Mouse (Mus musculus): ENCODE data around the gene Mettl21a. TPM values are rescaled to one million over a fixed set of nuclear protein-coding genes. Genes with fewer than 3 reads are reported as not detected.
"Not testable (repeated sequence)": the region's sequence is repeated elsewhere in the genome, so short reads cannot be mapped to it uniquely, and the experiment has no call there.

Gene Mettl21a
- total RNA-seq, 2 experiments from 2014 or later, result 8.0 to 8.4 TPM

- no peak for DNase-seq (ENCODE audit: low spot score)
These were observed 966 bp downstream of the Mettl21a start for GRCm38 (mm10) chr1:64616076-64616475.

GRCm38 (mm10) chr1:64615531-64615991 is 1.5 kb downstream of the Mettl21a start:
- intact Hi-C loops (cut with DNase I), result loop anchor here (5.0 to 10.0 kb wide), 4 partner anchors 83 to 397 kb away; partner anchors contain the start of gene Creb1
- no peak for DNase-seq (ENCODE audit: low spot score)

More at GRCm38 (mm10) chr1:64616076-64616475, 966 bp downstream of the Mettl21a start:
- intact Hi-C loops (cut with DNase I), result loop anchor here (5.0 to 10.0 kb wide), 4 partner anchors 84 to 396 kb away; partner anchors contain the start of gene Creb1

GRCm38 (mm10) chr1:64614801-64615345 is 2.2 kb downstream of the Mettl21a start:
- no peak for DNase-seq (ENCODE audit: low spot score)
- intact Hi-C loops (cut with DNase I), result loop anchor here (5.0 to 10.0 kb wide), 4 partner anchors 83 to 397 kb away; partner anchors contain the start of gene Creb1

- no peak for DNase-seq (ENCODE audit: low spot score)
- intact Hi-C loops (cut with DNase I), result loop anchor here (10.0 kb wide), 1 partner anchor 370 kb away; no protein-coding TSS in a partner anchor
These were observed 2.7 kb downstream of the Mettl21a start for GRCm38 (mm10) chr1:64614311-64614710.

GRCm38 (mm10) chr1:64609976-64610375 is 7.1 kb downstream of the Mettl21a start:
- intact Hi-C loops (cut with DNase I), result loop anchor here (10.0 kb wide), 1 partner anchor 375 kb away; no protein-coding TSS in a partner anchor
- DNase-seq (ENCODE audit: low spot score), result no peak

GRCm38 (mm10) chr1:64609145-64609544 is 7.9 kb downstream of the Mettl21a start:
- intact Hi-C loops (cut with DNase I), result no loop called here
- no peak for DNase-seq (ENCODE audit: low spot score)

GRCm38 (mm10) chr1:64603381-64603780 is 13.7 kb downstream of the Mettl21a start:
- intact Hi-C loops (cut with DNase I), result no loop called here
- no peak for DNase-seq (ENCODE audit: low spot score)

- DNase-seq (ENCODE audit: low spot score), result no peak
- intact Hi-C loops (cut with DNase I), result no loop called here
These were observed 15.7 kb downstream of the Mettl21a start for GRCm38 (mm10) chr1:64601242-64601842.

GRCm38 (mm10) chr1:64600413-64601077 is 16.5 kb downstream of the Mettl21a start:
- intact Hi-C loops (cut with DNase I), result no loop called here
- DNase-seq (ENCODE audit: low spot score), result no peak

GRCm38 (mm10) chr1:64598926-64599325 is 18.1 kb downstream of the Mettl21a start:
- intact Hi-C loops (cut with DNase I), result no loop called here
- DNase-seq (ENCODE audit: low spot score), result no peak

- no peak for DNase-seq (ENCODE audit: low spot score)
- intact Hi-C loops (cut with DNase I), result no loop called here
These were observed 38.2 kb downstream of the Mettl21a start for GRCm38 (mm10) chr1:64578801-64579200.

GRCm38 (mm10) chr1:64577911-64578310 is 39.1 kb downstream of the Mettl21a start:
- DNase-seq (ENCODE audit: low spot score); intact Hi-C loops (cut with DNase I): not testable (repeated sequence)

- no peak for DNase-seq (ENCODE audit: low spot score)
- intact Hi-C loops (cut with DNase I), result no loop called here
These were observed 40.3 kb downstream of the Mettl21a start for GRCm38 (mm10) chr1:64576732-64577131.

GRCm38 (mm10) chr1:64576022-64576421 is 41.0 kb downstream of the Mettl21a start:
- intact Hi-C loops (cut with DNase I), result no loop called here
- DNase-seq (ENCODE audit: low spot score), result no peak

GRCm38 (mm10) chr1:64568206-64568605 is 48.8 kb downstream of the Mettl21a start:
- intact Hi-C loops (cut with DNase I), result no loop called here

GRCm38 (mm10) chr1:64560105-64560504 is 56.9 kb downstream of the Mettl21a start:
- DNase-seq (ENCODE audit: low spot score), result no peak

More at GRCm38 (mm10) chr1:64568206-64568605, 48.8 kb downstream of the Mettl21a start:
- no peak for DNase-seq (ENCODE audit: low spot score)

More at GRCm38 (mm10) chr1:64560105-64560504, 56.9 kb downstream of the Mettl21a start:
- intact Hi-C loops (cut with DNase I), result no loop called here

Other genes with a start within 250 kb of the Mettl21a start
- 10 to 100 TPM; 28.9 to 32.6 TPM for gene Creb1, start 84.6 kb downstream of the Mettl21a start, total RNA-seq (2021)
- 10 to 100 TPM; 16.9 to 17.6 TPM for gene Ccnyl1, start 73.2 kb upstream of the Mettl21a start, total RNA-seq (2021)
- gene Fzd5, start 120.5 kb upstream of the Mettl21a start, total RNA-seq (2021), result 1 to 10 TPM; 4.0 to 5.8 TPM

All from heart, postnatal 25 days (tissue).